Mouse (Mus musculus) stomach, embryonic 15.5 days (tissue): Measurements from ENCODE around the gene Borcs7. TPM values are rescaled to one million over a fixed set of nuclear protein-coding genes. Genes with fewer than 3 reads are reported as not detected.
"Not testable (repeated sequence)": the region's sequence is repeated elsewhere in the genome, so short reads cannot be mapped to it uniquely, and the experiment has no call there.

ENCODE experiments used
- ATAC-seq: fragments of 200-750 bp; cut with Nextera tagmentation; 2 replicates; pipeline ENCODE4 v1.8.0; 2017; ENCODE audit warnings: low read depth, moderate number of reproducible peaks, moderate TSS enrichment; ENCODE audit not compliant: insufficient read depth, low FRiP score
- H3K27ac ChIP-seq: fragments of 300-500 bp; sonication (generic); 2 replicates; pipeline ENCODE4 v1.5.1; 2015; ENCODE audit warnings: mild to moderate bottlenecking, inconsistent platforms
- H3K27me3 ChIP-seq: fragments of 300-500 bp; sonication (generic); replicated peaks from 2 replicates; pipeline ENCODE4 v1.6.1; 2015; ENCODE audit warnings: inconsistent platforms
- H3K36me3 ChIP-seq: fragments of 300-500 bp; sonication (generic); 2 replicates; pipeline ENCODE4 v1.6.1; 2015; ENCODE audit warnings: inconsistent platforms
- H3K4me1 ChIP-seq: fragments of 300-500 bp; sonication (generic); 2 replicates; pipeline ENCODE4 v1.6.1; 2015; ENCODE audit warnings: inconsistent platforms
- H3K4me2 ChIP-seq: fragments of 300-500 bp; sonication (generic); 2 replicates; pipeline ENCODE4 v1.6.1; 2015; ENCODE audit warnings: mild to moderate bottlenecking, inconsistent platforms
- H3K4me3 ChIP-seq: fragments of 300-500 bp; sonication (generic); replicated peaks from 2 replicates; pipeline ENCODE4 v1.5.1; 2015; ENCODE audit warnings: inconsistent platforms
- H3K9ac ChIP-seq: fragments of 300-500 bp; sonication (generic); 2 replicates; pipeline ENCODE4 v1.6.1; 2015; ENCODE audit warnings: inconsistent platforms
- H3K9me3 ChIP-seq: fragments of 300-500 bp; sonication (generic); 2 replicates; pipeline ENCODE4 v1.6.1; 2016; ENCODE audit warnings: inconsistent platforms
- WGBS: fragments of 180-500 bp; shearing (Covaris S2); methylation state at CpG from one replicate; pipeline ENCODE4 v1.1.7; 2015; 5-methylcytosine and 5-hydroxymethylcytosine counted together
- polyA plus RNA-seq: library from polyadenylated mRNA; unstranded; fragments of >200 nt; fragmentation: Nextera tagmentation; extraction: Ambion mirVana; gene quantifications from 2 replicates; pipeline ENCODE4 v1.2.1, GENCODE M21; 2015

Borcs7 gene
- polyA plus RNA-seq, 1 experiment from 2014 or later, result 14.9 TPM

GRCm38 (mm10) chr19:46726142-46726541 lies 36.4 kb downstream of the Borcs7 start:
- no peak overlapping the region for H3K9ac ChIP-seq
- H3K4me2 ChIP-seq, result no peak overlapping the region
- no peaks in the 10 kb centered on the region for H3K4me1 ChIP-seq
- no peak overlapping the region for H3K27ac ChIP-seq
- H3K4me3 ChIP-seq, result no peak overlapping the region
- ATAC-seq, result no peak
- WGBS, result 97% methylated on average over 8 of the region's 8 CpGs
- H3K9me3 ChIP-seq, result no peaks in the 10 kb centered on the region
- H3K36me3 ChIP-seq, result no peaks in the 10 kb centered on the region
- H3K27me3 ChIP-seq, result no peaks in the 10 kb centered on the region

GRCm38 (mm10) chr19:46727140-46727736 lies 37.5 kb downstream of the Borcs7 start:
- no peak for ATAC-seq
- WGBS, result 55% methylated on average over 8 of the region's 8 CpGs
- Histone ChIP-seq H3K9me3 (no peaks in the 10 kb centered on the region), H3K27ac (no peak overlapping the region), H3K9ac (no peak overlapping the region), H3K4me2 (no peak overlapping the region), H3K4me3 (no peak overlapping the region), H3K4me1 (no peaks in the 10 kb centered on the region), H3K27me3 (no peaks in the 10 kb centered on the region), H3K36me3 (no peaks in the 10 kb centered on the region)

DNA sequence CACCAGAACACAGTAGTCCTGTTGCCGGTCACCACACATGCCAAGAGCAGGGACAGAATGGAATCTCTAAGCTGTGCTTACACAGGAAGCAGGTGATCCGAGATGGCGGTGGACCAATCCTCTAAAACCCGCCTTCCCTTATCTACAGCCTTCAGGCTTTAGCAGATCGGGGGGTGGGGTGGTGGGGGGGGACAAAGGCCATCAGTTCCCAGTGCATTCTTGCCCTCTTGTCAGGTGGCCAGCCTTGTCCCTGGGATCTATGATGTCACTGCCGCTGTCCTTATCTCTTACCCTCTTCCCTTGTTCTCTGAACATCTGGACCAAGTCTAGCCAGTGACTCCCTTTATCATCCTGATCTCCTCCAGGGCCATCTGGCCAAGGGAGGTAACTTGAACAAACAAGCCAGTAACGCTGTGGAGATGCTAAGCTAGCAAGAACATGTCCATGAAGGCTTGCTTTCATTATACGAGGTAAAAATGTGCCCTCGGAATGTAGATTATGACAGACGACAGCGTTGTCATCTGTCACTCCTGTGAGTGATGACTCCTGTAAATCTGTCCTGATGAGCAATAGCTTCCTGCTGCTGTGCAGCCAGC lies 38.3 kb downstream of the Borcs7 start:
- no peaks in the 10 kb centered on the region for H3K27me3 ChIP-seq
- H3K36me3 ChIP-seq, result no peaks in the 10 kb centered on the region
- H3K9ac ChIP-seq, result no peak overlapping the region
- H3K27ac ChIP-seq, result no peak overlapping the region
- H3K9me3 ChIP-seq, result no peaks in the 10 kb centered on the region
- H3K4me2 ChIP-seq, result no peak overlapping the region
- no peak overlapping the region for H3K4me3 ChIP-seq
- 38% methylated on average over 11 of the region's 11 CpGs for WGBS
- ATAC-seq, result peak; percentile 35; the same call in 1 of the 2 replicates
- no peaks in the 10 kb centered on the region for H3K4me1 ChIP-seq

DNA sequence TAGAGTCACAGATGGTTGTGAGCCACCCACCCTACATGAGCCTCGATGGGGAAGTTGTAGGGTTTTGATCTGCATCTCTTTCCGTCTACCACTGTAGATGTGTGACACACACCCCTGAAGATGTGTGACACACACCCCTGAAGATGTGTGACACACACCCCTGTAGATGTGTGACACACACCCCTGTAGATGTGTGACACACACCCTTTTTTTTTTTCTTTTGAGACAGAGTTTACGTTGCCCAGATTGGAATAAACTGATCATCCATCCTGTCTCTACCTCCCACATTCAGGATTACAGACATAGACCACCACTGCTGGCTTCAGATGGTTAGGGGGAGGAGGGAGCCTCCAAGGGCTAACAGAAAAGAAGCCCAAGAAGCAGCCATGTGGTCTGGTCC lies 39.2 kb downstream of the Borcs7 start:
- Histone ChIP-seq H3K4me2 (no peak overlapping the region), H3K27me3 (no peaks in the 10 kb centered on the region), H3K9ac (no peak overlapping the region), H3K27ac (no peak overlapping the region), H3K9me3 (no peaks in the 10 kb centered on the region), H3K4me1 (no peaks in the 10 kb centered on the region), H3K36me3 (no peaks in the 10 kb centered on the region), H3K4me3 (no peak overlapping the region)
- 72% methylated on average over 3 of the region's 3 CpGs for WGBS
- ATAC-seq, result no peak

DNA sequence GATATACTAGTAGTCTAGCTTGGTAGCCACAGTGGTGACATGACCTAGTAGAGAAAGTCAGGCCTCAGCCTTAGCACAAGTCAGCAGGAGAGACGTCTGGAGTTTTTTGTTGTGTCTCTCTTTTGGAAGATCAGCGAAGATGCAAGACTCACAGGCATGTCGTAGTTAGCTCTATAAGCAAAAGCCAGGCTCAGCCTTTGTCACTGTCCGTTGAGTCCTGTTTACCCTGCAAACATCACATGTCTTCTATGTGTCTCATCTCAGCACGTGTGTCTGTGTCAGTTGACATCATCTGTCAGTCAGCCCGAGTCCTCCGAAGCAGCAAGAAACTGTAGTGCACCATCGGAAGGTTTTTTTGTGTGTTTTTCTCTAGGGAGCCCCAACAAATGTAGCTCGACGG lies 41.6 kb downstream of the Borcs7 start:
- ATAC-seq, result no peak
- no peaks in the 10 kb centered on the region for H3K36me3 ChIP-seq
- no peak overlapping the region for H3K27ac ChIP-seq
- no peaks in the 10 kb centered on the region for H3K27me3 ChIP-seq
- no peak overlapping the region for H3K4me2 ChIP-seq
- no peak overlapping the region for H3K9ac ChIP-seq
- WGBS, result 83% methylated on average over 10 of the region's 10 CpGs
- no peaks in the 10 kb centered on the region for H3K9me3 ChIP-seq
- no peak overlapping the region for H3K4me3 ChIP-seq
- no peaks in the 10 kb centered on the region for H3K4me1 ChIP-seq

DNA sequence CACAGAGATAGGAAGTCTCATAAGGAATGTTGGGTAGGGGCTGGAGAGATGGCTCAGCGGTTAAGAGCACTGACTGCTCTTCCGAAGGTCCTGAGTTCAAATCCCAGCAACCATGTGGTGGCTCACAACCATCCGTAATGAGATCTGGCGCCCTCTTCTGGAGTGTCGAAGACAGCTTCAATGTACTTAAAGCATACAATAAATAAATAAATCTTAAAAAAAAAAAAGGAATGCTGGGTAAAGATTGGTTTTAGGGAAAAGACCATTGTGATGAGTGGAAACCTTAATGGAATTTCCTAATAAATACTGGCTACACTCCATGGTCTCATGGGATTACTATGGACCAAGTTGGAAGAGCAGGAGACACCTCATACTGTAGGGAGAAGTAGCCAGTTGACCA lies 43.0 kb downstream of the Borcs7 start:
- H3K27me3 ChIP-seq, H3K27ac ChIP-seq, H3K9ac ChIP-seq, H3K4me1 ChIP-seq, H3K4me2 ChIP-seq, H3K4me3 ChIP-seq, ATAC-seq, H3K9me3 ChIP-seq, H3K36me3 ChIP-seq: not testable (repeated sequence)
- WGBS, result 90% methylated on average over 5 of the region's 5 CpGs

- H3K9me3 ChIP-seq, result no peaks in the 10 kb centered on the region
- no peaks in the 10 kb centered on the region for H3K36me3 ChIP-seq
- ATAC-seq, result no peak
- no peak overlapping the region for H3K4me3 ChIP-seq
- H3K9ac ChIP-seq, result no peak overlapping the region
- no peaks in the 10 kb centered on the region for H3K27me3 ChIP-seq
- no peaks in the 10 kb centered on the region for H3K4me1 ChIP-seq
- H3K4me2 ChIP-seq, result no peak overlapping the region
- H3K27ac ChIP-seq, result no peak overlapping the region
- WGBS, result 84% methylated on average over 7 of the region's 7 CpGs
Observed at GRCm38 (mm10) chr19:46733626-46734025, 43.9 kb downstream of the Borcs7 start.

GRCm38 (mm10) chr19:46735241-46735640 lies 45.5 kb downstream of the Borcs7 start:
- no peaks in the 10 kb centered on the region for H3K4me1 ChIP-seq
- H3K27ac ChIP-seq, result no peak overlapping the region
- no peaks in the 10 kb centered on the region for H3K36me3 ChIP-seq
- H3K9me3 ChIP-seq, result no peaks in the 10 kb centered on the region
- WGBS, result 47% methylated on average over 5 of the region's 5 CpGs
- no peak overlapping the region for H3K9ac ChIP-seq
- H3K4me2 ChIP-seq, result no peak overlapping the region
- no peaks in the 10 kb centered on the region for H3K27me3 ChIP-seq
- no peak overlapping the region for H3K4me3 ChIP-seq
- no peak for ATAC-seq

DNA sequence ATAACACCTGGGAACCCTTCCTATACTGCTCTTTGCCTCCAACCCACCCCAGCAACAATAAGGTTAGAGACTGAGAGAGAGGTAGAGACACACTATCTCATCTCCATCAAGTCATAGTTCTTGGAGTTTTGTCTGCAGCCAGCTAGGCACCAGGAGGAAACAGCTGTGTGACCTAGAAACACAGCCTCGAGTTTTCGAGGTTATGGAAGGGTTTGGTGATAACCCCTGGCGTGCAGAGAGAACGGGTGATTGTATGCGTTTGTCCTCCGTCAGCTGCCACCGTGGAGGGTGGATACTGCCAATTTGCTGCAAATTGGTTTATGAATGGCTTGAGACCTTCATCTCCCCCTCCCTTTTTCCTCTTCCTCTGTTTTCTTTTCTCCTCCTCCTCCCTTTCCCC lies 47.4 kb downstream of the Borcs7 start:
- Histone ChIP-seq H3K9ac (no peak overlapping the region), H3K4me2 (no peak overlapping the region), H3K4me1 (no peaks in the 10 kb centered on the region), H3K4me3 (no peak overlapping the region), H3K27ac (no peak overlapping the region), H3K36me3 (no peaks in the 10 kb centered on the region), H3K27me3 (no peaks in the 10 kb centered on the region), H3K9me3 (no peaks in the 10 kb centered on the region)
- WGBS, result 63% methylated on average over 7 of the region's 7 CpGs
- no peak for ATAC-seq

DNA sequence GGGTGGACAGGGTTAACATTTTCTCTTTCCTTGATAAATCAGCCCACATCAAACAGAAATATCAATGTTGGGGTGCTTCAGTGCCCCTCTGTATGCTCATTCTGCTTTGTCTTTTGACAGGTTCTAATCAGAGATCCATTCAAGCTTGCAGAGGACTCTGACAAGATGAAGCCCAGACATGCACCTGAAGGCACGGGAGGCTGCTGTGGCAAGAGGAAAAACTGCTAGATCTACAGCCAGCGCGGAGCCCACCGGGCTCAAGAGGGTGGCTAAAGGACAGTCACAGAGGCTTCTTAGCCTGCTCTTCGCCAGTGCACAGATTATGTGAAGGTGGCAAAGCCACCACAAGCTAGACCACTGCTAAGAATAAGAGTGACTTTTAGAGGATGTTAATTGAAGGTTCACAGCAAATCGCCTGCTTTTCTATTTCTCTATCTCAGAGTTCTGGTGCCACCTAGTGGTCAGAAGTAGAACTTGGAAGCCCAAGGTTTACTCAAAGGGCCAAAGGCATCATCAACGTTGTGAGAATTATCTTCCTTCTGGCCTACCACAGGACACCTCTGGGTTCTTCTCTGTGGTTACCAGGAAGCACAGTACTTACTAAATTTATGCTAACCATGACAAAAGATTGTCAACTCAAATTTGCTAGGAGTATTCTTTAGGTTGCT lies 50.8 kb downstream of the Borcs7 start:
- WGBS, result 50% methylated on average over 7 of the region's 7 CpGs
- Histone ChIP-seq H3K9ac (no peak overlapping the region), H3K4me1 (no peaks in the 10 kb centered on the region), H3K27ac (no peak overlapping the region), H3K4me3 (no peak overlapping the region), H3K9me3 (no peaks in the 10 kb centered on the region), H3K4me2 (no peak overlapping the region), H3K36me3 (no peaks in the 10 kb centered on the region), H3K27me3 (no peaks in the 10 kb centered on the region)
- ATAC-seq, result no peak

DNA sequence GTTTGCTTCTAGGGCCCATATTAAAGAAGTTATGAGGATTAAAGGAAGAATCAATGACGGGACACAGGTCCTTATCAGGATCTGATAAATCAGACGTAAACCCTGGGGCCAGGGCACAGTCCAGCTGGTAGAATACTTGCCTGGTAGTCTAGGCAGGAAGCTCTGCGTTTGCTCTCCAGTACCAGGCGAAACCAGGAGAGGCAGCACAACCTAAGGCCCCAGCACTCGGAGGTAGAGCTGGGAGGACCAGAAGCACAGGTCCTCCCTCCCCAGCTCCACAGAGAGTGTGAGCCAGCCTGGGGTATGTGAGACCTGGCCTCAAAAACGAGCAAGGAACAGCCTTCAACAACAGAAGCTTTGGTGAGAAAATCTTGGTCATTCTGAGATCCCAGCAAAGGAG lies 51.9 kb downstream of the Borcs7 start:
- WGBS, result 41% methylated on average over 6 of the region's 6 CpGs
- H3K27me3 ChIP-seq, result no peaks in the 10 kb centered on the region
- H3K9me3 ChIP-seq, result no peaks in the 10 kb centered on the region
- no peak overlapping the region for H3K4me2 ChIP-seq
- H3K9ac ChIP-seq, result no peak overlapping the region
- H3K36me3 ChIP-seq, result no peaks in the 10 kb centered on the region
- H3K4me1 ChIP-seq, result no peaks in the 10 kb centered on the region
- H3K27ac ChIP-seq, result no peak overlapping the region
- no peak for ATAC-seq
- no peak overlapping the region for H3K4me3 ChIP-seq

GRCm38 (mm10) chr19:46744681-46745080 lies 55.0 kb downstream of the Borcs7 start:
- Histone ChIP-seq H3K27ac (no peak overlapping the region), H3K9me3 (no peaks in the 10 kb centered on the region), H3K36me3 (no peaks in the 10 kb centered on the region), H3K4me3 (no peak overlapping the region), H3K4me2 (no peak overlapping the region), H3K27me3 (no peaks in the 10 kb centered on the region), H3K4me1 (no peaks in the 10 kb centered on the region), H3K9ac (no peak overlapping the region)
- WGBS, result 69% methylated on average over 9 of the region's 9 CpGs
- ATAC-seq, result no peak
